Mouse (Mus musculus) liver, embryonic 15.5 days (tissue): Measurements from ENCODE around the gene Rcor2. TPM values are rescaled to one million over a fixed set of nuclear protein-coding genes. Genes with fewer than 3 reads are reported as not detected.
A peak's percentile ranks its signal among the peaks of the same experiment; 100 is the strongest.

ENCODE experiments used
- ATAC-seq: fragments of 200-750 bp; cut with Nextera tagmentation; 2 replicates; pipeline ENCODE4 v1.8.0; 2017; ENCODE audit warnings: moderate number of reproducible peaks, mild to moderate bottlenecking, moderate library complexity; ENCODE audit not compliant: insufficient read depth
- H3K27ac ChIP-seq: fragments of 300-500 bp; sonication (generic); replicated peaks from 2 replicates; pipeline ENCODE4 v1.5.1; 2015; ENCODE audit warnings: mild to moderate bottlenecking, inconsistent platforms
- H3K27me3 ChIP-seq: fragments of 300-500 bp; sonication (generic); 2 replicates; pipeline ENCODE4 v1.6.1; 2015; ENCODE audit warnings: mild to moderate bottlenecking, inconsistent platforms
- H3K36me3 ChIP-seq: fragments of 300-500 bp; sonication (generic); replicated peaks from 2 replicates; pipeline ENCODE4 v1.6.1; 2015; ENCODE audit warnings: moderate library complexity, mild to moderate bottlenecking, inconsistent platforms
- H3K4me1 ChIP-seq: fragments of 300-500 bp; sonication (generic); replicated peaks from 2 replicates; pipeline ENCODE4 v1.6.1; 2015; ENCODE audit warnings: inconsistent platforms
- H3K4me2 ChIP-seq: fragments of 300-500 bp; sonication (generic); 2 replicates; pipeline ENCODE4 v1.6.1; 2015; ENCODE audit warnings: moderate library complexity, mild to moderate bottlenecking, inconsistent platforms
- H3K4me3 ChIP-seq: fragments of 300-500 bp; sonication (generic); replicated peaks from 2 replicates; pipeline ENCODE4 v1.5.1; 2015; ENCODE audit warnings: mild to moderate bottlenecking, inconsistent platforms
- H3K9ac ChIP-seq: fragments of 300-500 bp; sonication (generic); 2 replicates; pipeline ENCODE4 v1.6.1; 2015; ENCODE audit warnings: moderate library complexity, mild to moderate bottlenecking, inconsistent platforms
- H3K9me3 ChIP-seq: fragments of 300-500 bp; sonication (generic); replicated peaks from 2 replicates; pipeline ENCODE4 v1.6.1; 2016; ENCODE audit warnings: inconsistent platforms
- WGBS: fragments of 180-500 bp; shearing (Covaris S2); methylation state at CpG from one replicate; pipeline ENCODE4 v1.1.7; 2015; ENCODE audit warnings: mixed read lengths; ENCODE audit not compliant: insufficient replicate concordance; 5-methylcytosine and 5-hydroxymethylcytosine counted together
- polyA plus RNA-seq: library from polyadenylated mRNA; unstranded; fragments of >200 nt; fragmentation: Nextera tagmentation; extraction: Ambion mirVana; gene quantifications from 2 replicates; pipeline ENCODE4 v1.2.1, GENCODE M21; 2015

Gene Rcor2
- polyA plus RNA-seq, 1 experiment from 2014 or later: 1.3 TPM

DNA sequence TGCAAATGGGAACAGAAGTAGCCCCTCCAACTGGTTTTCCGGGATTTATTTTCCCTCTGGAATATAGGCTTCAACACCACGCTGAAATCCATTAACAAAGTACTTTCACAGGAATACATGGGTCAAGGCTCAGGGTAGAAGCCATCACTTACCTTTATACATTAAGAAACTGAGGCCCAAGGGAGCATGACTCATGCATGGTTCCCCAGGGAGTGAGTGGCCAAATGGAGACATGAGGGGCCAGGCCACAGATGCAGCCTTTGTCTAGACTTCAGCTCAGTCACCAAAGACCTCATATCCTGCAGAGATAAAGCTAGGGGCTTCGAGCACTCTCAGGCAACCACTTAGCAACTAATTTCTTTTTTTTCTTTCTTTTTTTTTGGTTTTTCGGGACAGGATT lies 30.4 kb upstream of the Rcor2 start:
- peaks cover 60% of the 10 kb centered on the region for H3K36me3 ChIP-seq
- 70% methylated on average over 4 of the region's 4 CpGs for WGBS
- no peak for ATAC-seq

DNA sequence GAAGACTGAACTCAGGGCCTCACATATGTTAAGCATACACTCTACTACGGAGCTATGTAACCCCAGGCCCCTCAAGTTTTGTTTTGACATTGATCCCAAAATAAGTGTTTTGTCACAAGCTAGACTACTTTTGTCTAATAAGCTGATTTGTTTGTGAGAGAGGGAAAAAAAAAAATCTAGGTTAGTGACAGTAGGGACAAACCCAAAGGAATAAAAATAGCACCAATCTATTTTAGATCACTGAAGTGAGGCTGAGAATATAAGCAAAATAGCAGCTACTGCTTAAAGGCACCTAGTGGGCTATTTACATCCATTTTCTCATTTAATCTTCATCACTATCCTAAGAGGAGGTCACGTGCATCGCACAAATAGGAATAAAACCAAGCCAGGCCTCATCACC lies 27.6 kb upstream of the Rcor2 start:
- Histone ChIP-seq H3K9me3 (no peaks in the 10 kb centered on the region), H3K27ac (0 out of 2 replicates have a peak overlapping the region, but pooled peaks have one; percentile 89)

More for the DNA sequence above, 30.4 kb upstream of the Rcor2 start:
- Histone ChIP-seq H3K4me2 (no peak overlapping the region), H3K4me3 (no peak overlapping the region), H3K9ac (no peak overlapping the region), H3K27me3 (no peaks in the 10 kb centered on the region), H3K27ac (no peak overlapping the region), H3K4me1 (peaks cover 35% of the 10 kb centered on the region), H3K9me3 (no peaks in the 10 kb centered on the region)

GRCm38 (mm10) chr19:7240291-7240690 lies 26.8 kb upstream of the Rcor2 start:
- Histone ChIP-seq H3K4me2 (peak overlapping the region; percentile 92), H3K4me3 (peak overlapping the region; percentile 82), H3K9me3 (no peaks in the 10 kb centered on the region), H3K36me3 (peaks cover 28% of the 10 kb centered on the region), H3K4me1 (peaks cover 35% of the 10 kb centered on the region), H3K9ac (peak overlapping the region; percentile 89), H3K27ac (peak overlapping the region; percentile 89), H3K27me3 (peaks cover 4% of the 10 kb centered on the region; the same call in 1 of the 2 replicates)
- WGBS: 2% methylated on average over 13 of the region's 13 CpGs
- peak; percentile 6 for ATAC-seq

More for the DNA sequence above, 27.6 kb upstream of the Rcor2 start:
- ATAC-seq: no peak
- H3K4me3 ChIP-seq: peak overlapping the region; percentile 82
- 83% methylated on average over 3 of the region's 3 CpGs for WGBS
- peaks cover 35% of the 10 kb centered on the region for H3K4me1 ChIP-seq
- H3K9ac ChIP-seq: peak overlapping the region; percentile 89
- peak overlapping the region; percentile 92 for H3K4me2 ChIP-seq
- H3K36me3 ChIP-seq: peaks cover 33% of the 10 kb centered on the region
- H3K27me3 ChIP-seq: peaks cover 4% of the 10 kb centered on the region; the same call in 1 of the 2 replicates

DNA sequence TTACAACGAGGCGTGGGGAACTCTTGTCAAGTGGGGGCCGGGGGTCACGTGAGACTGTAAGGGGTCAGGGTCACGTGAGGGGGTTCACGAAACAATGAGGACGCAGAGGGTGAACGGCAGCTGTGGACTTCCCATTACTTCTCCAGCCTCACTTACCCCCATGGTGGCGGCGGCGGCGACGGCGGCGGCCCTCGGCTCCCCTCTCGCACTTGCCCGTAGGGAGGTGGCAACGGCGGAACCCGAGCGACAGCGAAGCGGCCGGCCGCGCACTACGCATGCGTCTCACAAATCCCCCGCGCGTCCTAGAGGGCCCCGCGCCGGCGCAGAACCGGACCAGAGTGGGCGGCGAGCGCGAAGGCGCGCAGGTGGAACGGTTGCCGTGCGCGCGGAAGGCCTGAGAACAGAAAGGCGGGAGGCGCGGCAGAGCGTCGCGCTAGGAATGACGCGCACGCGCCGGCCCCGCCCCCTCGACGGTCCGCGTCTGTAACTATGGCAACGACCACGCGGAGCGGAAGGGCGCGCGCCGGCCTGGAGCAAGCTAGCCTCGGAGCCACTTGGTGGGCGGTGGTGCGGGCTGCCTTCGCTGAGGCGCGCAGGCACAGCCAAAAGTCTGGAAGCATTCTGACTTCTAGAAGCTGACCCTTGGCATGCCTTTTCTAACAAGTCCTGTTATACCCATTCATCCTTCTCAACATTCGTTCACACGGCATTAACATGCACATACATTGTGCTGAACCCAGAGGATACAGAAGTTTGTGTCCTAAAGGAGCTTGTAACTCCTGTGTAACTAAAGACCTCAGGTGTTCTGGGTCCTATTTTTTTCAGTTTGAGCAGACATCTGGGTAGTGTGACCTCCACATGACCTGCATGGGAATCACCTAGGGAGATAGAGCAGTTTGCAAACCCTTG lies 26.1 kb upstream of the Rcor2 start, which contains the start of gene Naa40:
Gene Naa40, minus strand, starts transcription at position 402 of the 909 bp plus-strand sequence.
- peak; percentile 98 for ATAC-seq
- Histone ChIP-seq H3K9ac (peak within 1 kb of the TSS; percentile 89), H3K4me3 (peak within 1 kb of the TSS; percentile 82), H3K4me2 (peak within 1 kb of the TSS; percentile 92), H3K27me3 (peaks cover 4% of the 10 kb centered on the region; the same call in 1 of the 2 replicates), H3K9me3 (no peaks in the 10 kb centered on the region), H3K36me3 (peaks cover 20% of the 10 kb centered on the region), H3K4me1 (peaks cover 29% of the 10 kb centered on the region), H3K27ac (peak within 1 kb of the TSS; percentile 89)
- under 1% methylated on average over 80 of the region's 80 CpGs for WGBS

DNA sequence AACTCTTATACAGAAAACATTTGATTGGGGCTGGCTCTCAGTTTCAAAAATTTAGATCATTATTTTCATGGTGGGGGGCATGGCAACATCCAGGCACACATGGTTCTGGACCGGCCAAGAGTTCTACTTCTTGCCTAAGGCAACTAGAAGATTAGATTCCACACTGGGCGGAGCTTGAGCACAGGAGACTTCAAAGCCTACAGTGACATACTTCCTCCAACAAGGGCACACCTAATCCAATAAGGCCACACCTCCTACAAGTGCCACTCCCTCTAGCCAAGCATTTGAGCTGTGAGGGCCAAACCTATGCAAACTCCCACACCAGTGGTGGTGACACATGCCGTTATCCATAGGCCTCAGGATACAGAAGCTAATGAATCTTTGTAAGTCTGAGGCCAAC lies 21.1 kb upstream of the Rcor2 start:
- H3K27me3 ChIP-seq: peaks cover 4% of the 10 kb centered on the region; the same call in 1 of the 2 replicates
- no peak for ATAC-seq
- no peaks in the 10 kb centered on the region for H3K36me3 ChIP-seq
- no peak overlapping the region for H3K27ac ChIP-seq
- no peak overlapping the region for H3K4me3 ChIP-seq
- H3K4me1 ChIP-seq: peaks cover 11% of the 10 kb centered on the region
- H3K9me3 ChIP-seq: no peaks in the 10 kb centered on the region
- WGBS: 57% methylated on average over 3 of the region's 3 CpGs
- no peak overlapping the region for H3K4me2 ChIP-seq
- no peak overlapping the region for H3K9ac ChIP-seq

GRCm38 (mm10) chr19:7257881-7258280 lies 9.2 kb upstream of the Rcor2 start:
- no peaks in the 10 kb centered on the region for H3K9me3 ChIP-seq
- no peak for ATAC-seq
- no peaks in the 10 kb centered on the region for H3K4me1 ChIP-seq
- H3K9ac ChIP-seq: no peak overlapping the region
- 67% methylated on average over 5 of the region's 5 CpGs for WGBS
- H3K27ac ChIP-seq: no peak overlapping the region
- H3K4me2 ChIP-seq: no peak overlapping the region
- H3K4me3 ChIP-seq: no peak overlapping the region
- H3K27me3 ChIP-seq: no peaks in the 10 kb centered on the region
- no peaks in the 10 kb centered on the region for H3K36me3 ChIP-seq

- no peak overlapping the region for H3K9ac ChIP-seq
- H3K4me1 ChIP-seq: peaks cover 14% of the 10 kb centered on the region
- no peak overlapping the region for H3K4me3 ChIP-seq
- no peak overlapping the region for H3K27ac ChIP-seq
- 63% methylated on average over 1 of the region's 1 CpGs for WGBS
- ATAC-seq: no peak
- no peaks in the 10 kb centered on the region for H3K9me3 ChIP-seq
- H3K27me3 ChIP-seq: peaks cover 26% of the 10 kb centered on the region
- H3K4me2 ChIP-seq: no peak overlapping the region
- no peaks in the 10 kb centered on the region for H3K36me3 ChIP-seq
Measured at GRCm38 (mm10) chr19:7261476-7261875, 5.6 kb upstream of the Rcor2 start.

- no peaks in the 10 kb centered on the region for H3K36me3 ChIP-seq
- no peak overlapping the region for H3K9ac ChIP-seq
- no peaks in the 10 kb centered on the region for H3K9me3 ChIP-seq
- no peak for ATAC-seq
- 78% methylated on average over 3 of the region's 3 CpGs for WGBS
- peaks cover 17% of the 10 kb centered on the region for H3K4me1 ChIP-seq
- no peak overlapping the region for H3K4me3 ChIP-seq
- no peak overlapping the region for H3K27ac ChIP-seq
- no peak overlapping the region for H3K4me2 ChIP-seq
- H3K27me3 ChIP-seq: peaks cover 31% of the 10 kb centered on the region
Measured at GRCm38 (mm10) chr19:7261964-7262363, 5.2 kb upstream of the Rcor2 start.

DNA sequence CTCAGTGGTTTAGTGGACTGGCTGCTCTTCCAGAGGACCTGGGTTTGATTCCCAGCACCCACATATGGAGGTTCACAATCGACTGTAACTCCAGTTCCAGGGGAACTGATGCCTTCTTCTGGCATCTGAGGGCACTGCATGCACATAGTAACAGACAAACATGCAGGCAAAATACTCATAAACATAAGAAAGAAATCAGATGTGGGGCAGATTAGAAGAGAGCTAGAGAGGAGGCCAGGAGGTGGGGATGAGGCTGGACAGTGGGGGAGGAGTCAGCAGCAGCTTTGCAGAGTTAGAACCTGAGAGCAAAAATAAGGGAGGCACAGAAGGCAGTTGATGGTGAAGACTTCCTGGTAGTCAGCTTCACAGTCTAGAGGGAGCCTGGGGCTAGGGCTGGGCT lies 4.5 kb upstream of the Rcor2 start:
- no peak overlapping the region for H3K9ac ChIP-seq
- no peak overlapping the region for H3K4me3 ChIP-seq
- no peaks in the 10 kb centered on the region for H3K36me3 ChIP-seq
- H3K27ac ChIP-seq: no peak overlapping the region
- no peaks in the 10 kb centered on the region for H3K9me3 ChIP-seq
- no peak overlapping the region for H3K4me2 ChIP-seq
- H3K4me1 ChIP-seq: peaks cover 23% of the 10 kb centered on the region
- H3K27me3 ChIP-seq: peaks cover 37% of the 10 kb centered on the region
- WGBS: 73% methylated on average over 1 of the region's 1 CpGs
- ATAC-seq: no peak

DNA sequence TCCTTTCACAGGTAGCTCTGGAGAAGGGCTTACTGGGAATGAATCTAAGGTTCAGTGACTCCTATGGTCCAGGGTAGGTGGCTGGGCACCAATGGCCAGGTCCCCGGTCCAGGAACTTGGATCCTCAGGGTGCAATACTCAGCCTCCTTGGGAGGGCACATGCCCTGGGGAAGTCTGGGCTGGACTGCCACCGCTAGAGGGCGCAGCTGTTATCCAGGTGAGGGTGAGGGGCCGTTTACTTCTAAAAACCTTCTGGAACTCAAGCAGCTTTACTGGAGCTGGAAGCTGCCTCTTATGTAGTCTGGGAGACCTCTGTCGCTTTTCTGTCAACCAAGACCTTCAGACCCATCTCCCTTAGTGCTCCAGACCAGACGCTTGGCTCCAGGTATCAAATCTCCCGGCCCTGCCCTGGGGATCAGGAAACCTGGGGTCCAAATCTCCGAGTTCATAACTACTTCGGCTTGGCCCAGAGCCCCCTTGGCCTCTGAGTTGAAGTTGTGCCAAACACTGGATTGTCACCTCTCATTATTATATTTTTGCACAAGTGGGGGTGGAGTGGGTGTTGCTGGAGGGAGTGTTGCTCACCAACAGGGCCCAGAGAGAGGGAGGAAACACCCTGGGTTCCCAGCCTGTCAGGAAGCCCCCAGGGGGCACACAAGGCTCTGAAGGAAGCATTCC lies 2.9 kb upstream of the Rcor2 start:
- ATAC-seq: no peak
- Histone ChIP-seq H3K9me3 (no peaks in the 10 kb centered on the region), H3K27me3 (peaks cover 54% of the 10 kb centered on the region), H3K9ac (no peak overlapping the region), H3K4me2 (no peak overlapping the region), H3K4me3 (no peak overlapping the region), H3K27ac (no peak overlapping the region), H3K36me3 (no peaks in the 10 kb centered on the region), H3K4me1 (peaks cover 40% of the 10 kb centered on the region)
- 22% methylated on average over 9 of the region's 9 CpGs for WGBS

GRCm38 (mm10) chr19:7264766-7265331 lies 2.3 kb upstream of the Rcor2 start:
- ATAC-seq: no peak
- H3K4me3 ChIP-seq: no peak overlapping the region
- H3K27ac ChIP-seq: no peak overlapping the region
- H3K9me3 ChIP-seq: no peaks in the 10 kb centered on the region
- H3K27me3 ChIP-seq: peaks cover 60% of the 10 kb centered on the region
- H3K36me3 ChIP-seq: no peaks in the 10 kb centered on the region
- peaks cover 43% of the 10 kb centered on the region for H3K4me1 ChIP-seq
- WGBS: 49% methylated on average over 6 of the region's 6 CpGs
- H3K4me2 ChIP-seq: no peak overlapping the region
- no peak overlapping the region for H3K9ac ChIP-seq
